Mouse (Mus musculus) hindbrain, embryonic 10.5 days (tissue): Measurements from ENCODE around the gene Ppp4r3b. TPM values are rescaled to one million over a fixed set of nuclear protein-coding genes. Genes with fewer than 3 reads are reported as not detected.

ENCODE experiments used
- DNase-seq: peaks from one replicate; pipeline ENCODE4 v3.0.0-alpha.2; 2017; ENCODE audit warnings: low spot score
- H3K27ac ChIP-seq: fragments of 300-500 bp; sonication (generic); 2 replicates; pipeline ENCODE4 v1.5.1; 2016; ENCODE audit warnings: mild to moderate bottlenecking, moderate library complexity
- H3K27me3 ChIP-seq: fragments of 300-500 bp; sonication (generic); 2 replicates; pipeline ENCODE4 v1.6.1; 2016; ENCODE audit warnings: mild to moderate bottlenecking; ENCODE audit not compliant: poor library complexity, insufficient read depth, severe bottlenecking
- H3K36me3 ChIP-seq: fragments of 300-500 bp; sonication (generic); 2 replicates; pipeline ENCODE4 v1.6.1; 2016; ENCODE audit warnings: mild to moderate bottlenecking, moderate library complexity
- H3K4me1 ChIP-seq: fragments of 300-500 bp; sonication (generic); replicated peaks from 2 replicates; pipeline ENCODE4 v1.6.1; 2016; ENCODE audit warnings: mild to moderate bottlenecking
- H3K4me3 ChIP-seq: fragments of 300-500 bp; sonication (generic); 2 replicates; pipeline ENCODE4 v1.5.1; 2016; ENCODE audit warnings: mild to moderate bottlenecking, moderate library complexity
- H3K9me3 ChIP-seq: fragments of 300-500 bp; sonication (generic); 2 replicates; pipeline ENCODE4 v1.6.1; 2016; ENCODE audit warnings: mild to moderate bottlenecking, moderate library complexity
- WGBS: fragments of 180-500 bp; shearing (Covaris S2); methylation state at CpG from one replicate; pipeline ENCODE4 v1.1.7; 2016; 5-methylcytosine and 5-hydroxymethylcytosine counted together
- polyA plus RNA-seq: library from polyadenylated mRNA; unstranded; fragments of >200 nt; fragmentation: Nextera tagmentation; extraction: Ambion mirVana; gene quantifications from 2 replicates; pipeline ENCODE4 v1.2.1, GENCODE M21; 2016

The Ppp4r3b gene
- polyA plus RNA-seq: 80.2 and 92.8 TPM in 2 replicates

DNA sequence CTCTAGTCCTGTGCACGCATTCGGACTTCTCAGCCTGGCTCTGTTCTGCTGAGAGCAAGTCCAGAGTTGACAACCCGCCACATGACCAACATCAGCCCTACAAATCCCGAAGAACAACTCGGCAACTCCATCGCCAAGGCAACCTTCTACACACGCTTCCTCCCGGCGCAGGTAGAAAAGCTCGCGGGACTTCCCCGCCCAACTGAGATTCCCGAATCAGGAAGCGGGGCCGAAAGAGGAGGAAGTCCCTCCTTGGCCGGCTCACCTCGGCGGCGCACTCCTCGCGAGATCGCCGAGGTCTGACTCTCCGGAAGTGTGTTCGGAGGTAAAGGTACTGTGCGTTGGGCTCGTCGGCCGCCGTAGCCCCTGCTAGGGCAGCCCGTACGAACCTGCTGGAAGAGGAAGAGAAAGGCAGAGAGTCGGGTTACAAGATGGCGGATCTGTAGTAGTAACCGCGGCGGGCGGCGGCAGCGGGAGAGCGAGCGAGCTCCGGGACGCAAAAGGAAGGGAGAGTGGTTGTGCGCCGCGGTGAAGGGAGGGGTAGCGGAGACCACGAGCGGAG is at the start of gene Ppp4r3b:
Ppp4r3b (plus strand) TSS at position 328 of the 562 bp plus-strand sequence.
- H3K27ac ChIP-seq: peak within 1 kb of the TSS; percentile 99
- peak; percentile 98 for DNase-seq
- H3K9me3 ChIP-seq: no peaks in the 10 kb centered on the region
- peaks cover 24% of the 10 kb centered on the region for H3K4me1 ChIP-seq
- no peaks in the 10 kb centered on the region for H3K27me3 ChIP-seq
- under 1% methylated on average over 50 of the region's 50 CpGs for WGBS
- 0 out of 2 replicates have a peak, but pooled peaks cover under 1% of the 10 kb centered on the region for H3K36me3 ChIP-seq
- peak within 1 kb of the TSS; percentile 94 for H3K4me3 ChIP-seq

DNA sequence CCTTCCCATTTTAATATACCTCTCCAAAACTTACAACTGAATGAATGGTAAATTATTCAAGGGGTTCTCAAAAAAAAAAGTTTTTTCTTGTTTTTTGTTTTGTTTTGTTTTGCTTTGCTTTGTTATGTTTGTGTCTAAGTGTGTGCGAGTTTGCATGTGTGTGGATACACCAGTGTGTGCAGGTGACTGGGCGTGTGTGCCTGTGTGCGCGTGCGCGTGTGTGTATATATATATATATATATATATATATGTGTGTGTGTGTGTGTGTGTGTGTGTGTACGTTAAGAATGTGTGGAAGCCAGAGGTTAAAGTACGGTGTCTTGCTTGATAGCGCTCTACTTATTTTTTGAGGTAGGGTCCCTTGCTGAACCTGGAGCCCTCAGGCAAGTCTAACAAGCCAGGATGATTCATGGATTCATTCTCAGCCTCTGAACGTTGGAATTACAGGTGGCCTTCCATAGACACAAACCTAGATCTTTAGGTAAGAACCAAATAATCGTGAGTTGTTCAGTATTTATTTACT is 42.8 kb upstream of the Ppp4r3b start:
- H3K27me3 ChIP-seq: no peaks in the 10 kb centered on the region
- H3K36me3 ChIP-seq: peaks cover 13% of the 10 kb centered on the region
- peak overlapping the region; percentile 88 for H3K4me3 ChIP-seq
- H3K27ac ChIP-seq: peak overlapping the region; percentile 94
- WGBS: 77% methylated on average over 11 of the region's 11 CpGs
- H3K9me3 ChIP-seq: no peaks in the 10 kb centered on the region
- peaks cover 8% of the 10 kb centered on the region; the same call in 1 of the 2 replicates for H3K4me1 ChIP-seq
- DNase-seq: no peak

DNA sequence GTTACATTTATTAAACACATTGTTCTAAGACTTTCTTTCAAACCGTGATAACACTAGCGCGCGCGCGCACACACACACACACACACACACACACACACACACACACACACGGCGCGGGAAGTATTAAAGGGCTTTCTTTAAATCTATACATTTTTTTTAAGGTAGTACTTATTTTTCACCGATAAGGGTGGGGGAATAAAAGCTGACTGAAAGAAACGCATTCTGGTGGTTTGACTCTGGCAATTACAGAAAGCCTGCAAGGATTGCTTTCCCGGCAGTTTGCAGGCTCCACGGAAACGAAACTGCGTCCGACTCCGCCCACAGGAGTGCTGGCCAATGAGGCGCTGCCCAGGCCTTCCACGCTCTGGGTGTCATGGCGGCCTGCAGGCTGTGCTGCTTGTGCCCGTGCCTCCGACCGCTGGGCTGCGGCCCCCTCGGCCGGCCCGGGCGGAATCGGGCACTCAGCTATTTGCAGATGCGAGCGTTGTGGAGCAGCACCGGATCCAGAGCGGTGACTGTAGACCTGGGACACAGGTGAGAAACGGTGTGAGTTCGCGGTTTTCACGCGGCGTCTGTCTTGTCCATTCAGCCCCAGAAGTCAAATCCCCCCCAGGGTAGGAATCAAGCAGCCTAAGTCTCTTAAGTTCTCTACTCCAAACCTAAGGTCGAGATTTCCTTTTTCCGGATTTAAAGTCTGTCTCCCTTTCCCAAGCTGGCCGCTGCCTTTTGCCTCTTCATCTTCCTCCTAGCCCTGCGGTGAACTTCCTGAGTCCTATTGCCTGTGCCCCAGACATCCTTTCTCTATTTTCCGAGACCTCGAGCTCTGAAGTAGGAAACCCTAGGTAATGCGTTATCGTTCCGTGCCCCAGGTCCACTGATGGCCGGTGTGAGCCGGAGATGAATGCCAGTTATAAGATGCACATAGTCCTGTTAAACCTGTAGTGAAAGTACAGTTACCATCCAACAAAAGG is 42.0 kb upstream of the Ppp4r3b start, which contains the start of gene Pnpt1:
Pnpt1 (plus strand) TSS at position 360 of the 971 bp plus-strand sequence.
- peak within 1 kb of the TSS; percentile 94 for H3K27ac ChIP-seq
- peak within 1 kb of the TSS; percentile 88 for H3K4me3 ChIP-seq
- peaks cover 21% of the 10 kb centered on the region for H3K36me3 ChIP-seq
- DNase-seq: peak; percentile 92
- 9% methylated on average over 50 of the region's 50 CpGs for WGBS
- no peaks in the 10 kb centered on the region for H3K27me3 ChIP-seq
- no peaks in the 10 kb centered on the region for H3K9me3 ChIP-seq
- peaks cover 8% of the 10 kb centered on the region; the same call in 1 of the 2 replicates for H3K4me1 ChIP-seq

DNA sequence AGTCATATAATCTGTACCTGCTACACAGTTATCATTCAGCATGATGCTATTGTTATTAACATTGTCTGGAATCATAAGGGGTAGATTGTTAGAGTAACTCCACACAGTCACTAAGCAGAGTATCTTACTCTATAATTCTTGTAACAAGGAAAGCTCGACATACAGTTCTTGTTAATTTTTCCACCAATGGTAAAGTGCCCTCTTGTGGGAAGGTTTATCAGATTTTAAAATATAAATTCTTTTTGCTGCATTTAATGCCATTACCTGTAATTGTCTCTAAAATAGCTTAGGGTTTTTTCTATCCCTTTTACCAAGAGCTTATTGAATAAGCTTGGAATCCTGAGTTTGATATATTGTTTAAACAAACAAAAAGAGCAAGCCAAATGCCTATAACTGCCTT is 32.0 kb upstream of the Ppp4r3b start:
- Histone ChIP-seq H3K4me3 (no peak overlapping the region), H3K36me3 (peaks cover 79% of the 10 kb centered on the region), H3K27me3 (no peaks in the 10 kb centered on the region), H3K9me3 (no peaks in the 10 kb centered on the region), H3K27ac (no peak overlapping the region), H3K4me1 (no peaks in the 10 kb centered on the region)
- no peak for DNase-seq
- 74% methylated on average over 1 of the region's 1 CpGs for WGBS

DNA sequence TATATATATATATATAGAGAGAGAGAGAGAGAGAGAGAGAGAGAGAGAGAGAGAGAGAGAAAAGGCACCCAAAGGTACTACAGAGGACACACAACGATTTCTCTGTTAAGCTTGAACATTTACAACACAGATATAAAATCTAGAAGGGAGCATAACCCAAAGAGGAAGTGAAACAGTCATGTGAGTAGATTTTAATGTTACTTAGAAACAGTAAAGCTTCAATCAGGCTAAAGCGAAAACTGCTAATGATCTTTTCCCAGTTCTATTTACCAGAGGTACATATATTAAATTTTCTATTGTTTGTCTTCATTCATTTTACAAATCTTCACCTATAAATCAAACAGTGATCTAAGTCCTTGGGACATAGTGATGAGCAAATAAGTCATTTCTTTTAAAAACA is 23.8 kb upstream of the Ppp4r3b start:
- 87% methylated on average over 2 of the region's 2 CpGs for WGBS
- no peaks in the 10 kb centered on the region for H3K9me3 ChIP-seq
- H3K27me3 ChIP-seq: no peaks in the 10 kb centered on the region
- no peaks in the 10 kb centered on the region for H3K4me1 ChIP-seq
- DNase-seq: no peak
- H3K36me3 ChIP-seq: peaks cover 73% of the 10 kb centered on the region
- H3K4me3 ChIP-seq: no peak overlapping the region
- no peak overlapping the region for H3K27ac ChIP-seq

DNA sequence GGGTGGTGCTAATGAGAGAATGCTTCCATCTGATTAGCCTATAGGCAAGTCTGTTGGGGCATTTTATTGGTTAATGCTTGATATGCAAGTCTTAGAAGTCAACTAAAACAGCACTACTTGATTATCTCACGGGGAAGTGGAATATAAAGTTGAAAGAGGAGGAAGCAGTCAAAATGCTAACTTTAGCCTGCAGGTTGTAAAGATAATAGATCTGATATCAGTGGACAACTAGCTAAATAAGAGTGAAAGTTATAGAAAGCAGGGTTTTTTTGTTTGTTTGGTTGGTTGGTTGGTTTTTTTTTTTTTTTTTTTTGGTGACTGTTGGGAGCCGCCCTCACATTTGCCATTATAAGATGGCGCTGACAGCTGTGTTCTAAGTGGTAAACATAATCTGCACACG is 9.1 kb upstream of the Ppp4r3b start:
- no peaks in the 10 kb centered on the region for H3K27me3 ChIP-seq
- DNase-seq: no peak
- H3K4me1 ChIP-seq: no peaks in the 10 kb centered on the region
- WGBS: 92% methylated on average over 4 of the region's 4 CpGs
- H3K27ac ChIP-seq: no peak overlapping the region
- H3K4me3 ChIP-seq: no peak overlapping the region
- no peaks in the 10 kb centered on the region for H3K9me3 ChIP-seq
- H3K36me3 ChIP-seq: peaks cover 48% of the 10 kb centered on the region

DNA sequence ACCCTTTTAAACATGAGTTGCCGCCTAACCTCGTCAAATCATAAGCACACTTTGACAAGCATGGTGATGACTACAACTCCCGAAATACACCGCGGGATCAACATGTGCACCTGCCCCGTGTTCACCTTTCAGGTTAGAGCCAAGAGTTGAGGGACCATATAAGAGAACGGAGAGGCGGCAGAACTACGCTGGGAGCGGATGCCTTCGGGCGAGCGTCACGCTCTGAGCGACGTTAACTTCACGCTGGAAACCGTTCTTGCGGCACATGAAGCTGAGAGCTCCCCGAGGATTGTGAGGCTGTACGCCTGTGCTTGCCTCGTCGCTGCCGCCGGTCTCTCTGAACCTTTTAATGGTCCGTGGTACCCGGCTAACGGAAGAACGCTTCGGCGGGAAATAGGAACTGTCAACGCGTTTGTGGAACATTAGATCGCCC is 715 bp upstream of the Ppp4r3b start:
- Histone ChIP-seq H3K27me3 (no peaks in the 10 kb centered on the region), H3K27ac (peak overlapping the region; percentile 99), H3K9me3 (no peaks in the 10 kb centered on the region), H3K4me3 (peak overlapping the region; percentile 94), H3K36me3 (no peaks in the 10 kb centered on the region), H3K4me1 (peaks cover 24% of the 10 kb centered on the region)
- under 1% methylated on average over 34 of the region's 34 CpGs for WGBS
- peak; percentile 31 for DNase-seq

DNA sequence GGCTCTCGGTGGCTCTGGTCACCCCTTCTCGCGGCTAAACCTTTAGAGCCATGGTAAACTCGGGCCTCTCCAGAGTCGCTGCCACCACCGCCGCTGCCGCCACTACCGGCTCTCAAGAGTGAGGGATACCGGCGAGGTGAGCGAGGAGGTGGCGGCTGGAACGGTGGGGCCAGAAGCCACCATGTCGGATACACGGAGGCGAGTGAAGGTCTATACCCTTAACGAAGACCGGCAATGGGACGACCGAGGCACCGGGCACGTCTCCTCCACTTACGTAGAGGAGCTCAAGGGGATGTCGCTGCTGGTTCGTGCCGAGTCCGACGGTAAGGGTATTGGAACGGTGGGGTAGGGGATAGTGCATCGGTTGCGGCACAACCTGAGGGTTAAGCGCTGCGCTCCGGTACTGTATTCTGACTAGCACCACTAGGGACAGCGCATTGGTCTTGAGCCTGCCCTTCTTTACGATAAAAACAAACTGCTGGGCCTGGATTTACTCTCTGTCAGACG is 488 bp downstream of the Ppp4r3b start:
- under 1% methylated on average over 38 of the region's 38 CpGs for WGBS
- H3K9me3 ChIP-seq: no peaks in the 10 kb centered on the region

DNA sequence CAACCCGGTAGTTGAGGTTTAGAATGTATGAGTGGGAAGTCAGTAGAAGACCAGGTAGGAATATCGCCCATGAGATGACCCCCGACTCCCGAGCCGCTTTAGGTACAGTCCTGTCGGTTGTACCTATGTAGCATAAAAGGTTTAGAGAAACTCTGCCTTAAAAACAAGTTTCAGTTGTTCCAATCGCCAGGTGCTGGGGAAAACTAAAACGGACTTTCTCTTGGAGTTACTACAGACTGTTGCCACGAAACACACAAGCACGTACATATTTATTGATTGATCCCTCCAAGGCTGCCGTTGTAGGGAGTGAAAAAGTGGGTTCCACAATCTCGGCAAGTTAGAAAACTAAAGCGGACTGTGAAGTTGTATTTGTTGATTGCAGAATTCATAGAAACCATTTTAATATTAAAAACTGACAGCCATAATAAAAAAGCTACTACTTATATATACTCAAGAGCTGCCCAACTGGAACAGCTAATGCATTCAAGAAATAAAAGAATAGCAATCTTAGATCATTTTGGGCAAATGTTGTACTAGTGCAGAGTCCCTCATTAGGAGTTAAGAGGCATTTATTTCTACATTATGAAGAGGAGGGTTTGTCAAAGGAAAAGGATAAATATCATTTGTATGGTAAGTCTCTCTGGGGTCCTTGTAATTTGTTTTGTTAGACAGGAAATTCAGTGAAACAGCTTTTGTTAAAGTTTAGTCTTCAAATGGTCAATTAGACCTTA is 1.2 kb downstream of the Ppp4r3b start:
- peaks cover 6% of the 10 kb centered on the region for H3K36me3 ChIP-seq
- no peaks in the 10 kb centered on the region for H3K9me3 ChIP-seq
- peaks cover 24% of the 10 kb centered on the region for H3K4me1 ChIP-seq
- no peaks in the 10 kb centered on the region for H3K27me3 ChIP-seq
- peak overlapping the region; percentile 94 for H3K4me3 ChIP-seq
- H3K27ac ChIP-seq: peak overlapping the region; percentile 99
- no peak for DNase-seq
- 11% methylated on average over 13 of the region's 13 CpGs for WGBS

More for the DNA sequence above, 488 bp downstream of the Ppp4r3b start:
- peak overlapping the region; percentile 94 for H3K4me3 ChIP-seq
- peak; percentile 70 for DNase-seq
- peaks cover 4% of the 10 kb centered on the region; the same call in 1 of the 2 replicates for H3K36me3 ChIP-seq
- H3K4me1 ChIP-seq: peaks cover 24% of the 10 kb centered on the region
- H3K27me3 ChIP-seq: no peaks in the 10 kb centered on the region
- H3K27ac ChIP-seq: peak overlapping the region; percentile 99

DNA sequence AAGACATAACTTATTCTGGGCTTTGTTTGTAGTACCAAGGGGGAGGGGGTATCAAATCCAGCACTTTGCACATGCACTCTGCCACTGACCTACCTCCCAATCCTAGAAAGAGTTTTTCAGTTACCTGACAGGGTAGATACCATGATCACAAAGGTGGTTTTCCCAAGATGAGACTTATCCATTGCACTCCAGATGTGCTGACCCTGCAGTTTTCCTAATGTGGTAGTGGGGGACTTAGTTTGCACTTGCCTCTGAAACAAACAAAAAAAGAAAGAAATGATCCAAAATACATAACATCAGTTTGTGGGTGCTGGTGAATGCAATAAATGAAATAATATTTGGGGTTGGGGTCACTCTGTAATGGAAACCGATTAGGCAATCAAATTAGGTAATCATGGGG is 6.6 kb downstream of the Ppp4r3b start:
- DNase-seq: no peak
- Histone ChIP-seq H3K4me3 (no peak overlapping the region), H3K4me1 (peaks cover 6% of the 10 kb centered on the region), H3K27me3 (no peaks in the 10 kb centered on the region), H3K9me3 (no peaks in the 10 kb centered on the region), H3K27ac (no peak overlapping the region), H3K36me3 (peaks cover 38% of the 10 kb centered on the region)
- WGBS: 96% methylated on average over 1 of the region's 1 CpGs

DNA sequence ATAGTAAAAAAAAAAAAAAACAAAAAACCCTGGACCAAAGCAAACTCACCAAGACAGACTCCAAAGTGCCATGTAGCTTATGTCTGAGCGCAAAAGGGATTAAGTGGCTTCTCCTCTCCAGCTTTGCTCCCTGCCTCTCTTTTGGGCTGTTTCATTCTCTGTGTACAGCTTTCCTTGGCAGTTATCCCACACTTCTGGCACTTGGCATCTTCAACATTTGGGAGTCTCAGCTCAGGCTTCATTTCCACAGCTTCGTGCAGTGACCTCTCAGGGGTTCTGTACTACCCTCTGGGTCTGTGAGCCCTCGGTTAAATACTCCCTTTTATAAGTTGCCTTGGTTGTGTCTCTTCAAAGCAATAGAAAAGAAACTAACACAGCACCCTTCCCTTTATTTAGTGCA is 8.0 kb downstream of the Ppp4r3b start:
- Histone ChIP-seq H3K27me3 (no peaks in the 10 kb centered on the region), H3K36me3 (peaks cover 51% of the 10 kb centered on the region), H3K4me1 (no peaks in the 10 kb centered on the region), H3K27ac (no peak overlapping the region), H3K9me3 (no peaks in the 10 kb centered on the region), H3K4me3 (no peak overlapping the region)
- WGBS: 95% methylated on average over 3 of the region's 3 CpGs
- no peak for DNase-seq

DNA sequence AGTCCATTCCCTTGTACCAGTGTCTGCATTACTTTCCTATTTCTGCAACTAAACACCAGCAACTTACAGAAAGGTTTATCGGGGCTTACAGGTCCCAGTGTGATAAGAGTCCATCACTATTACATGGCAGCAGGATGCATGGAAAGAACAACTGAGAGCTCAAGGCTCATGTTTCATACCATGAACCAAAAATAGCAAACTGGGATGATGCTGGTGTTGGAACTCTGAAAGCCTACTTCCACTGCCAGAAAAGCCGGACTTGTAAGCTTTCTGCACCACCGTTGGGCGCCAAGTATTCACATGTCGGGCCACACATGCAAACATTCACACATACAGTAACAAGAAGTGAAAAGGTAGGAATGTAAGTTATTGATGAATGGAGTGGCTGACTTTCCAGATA is 9.1 kb downstream of the Ppp4r3b start:
- Histone ChIP-seq H3K27me3 (no peaks in the 10 kb centered on the region), H3K9me3 (no peaks in the 10 kb centered on the region), H3K4me3 (no peak overlapping the region), H3K4me1 (no peaks in the 10 kb centered on the region), H3K36me3 (peaks cover 62% of the 10 kb centered on the region), H3K27ac (no peak overlapping the region)
- no peak for DNase-seq
- WGBS: 95% methylated on average over 5 of the region's 5 CpGs
